Mouse (Mus musculus) liver, embryonic 14.5 days (tissue): ENCODE measurements around the gene Tnf. TPM values are rescaled to one million over a fixed set of nuclear protein-coding genes. Genes with fewer than 3 reads are reported as not detected.

ENCODE experiments used
- ATAC-seq: fragments of 200-750 bp; cut with Nextera tagmentation; 2 replicates; pipeline ENCODE4 v1.8.0; 2017; ENCODE audit warnings: moderate number of reproducible peaks, mild to moderate bottlenecking, moderate library complexity; ENCODE audit not compliant: insufficient read depth
- DNase-seq, 3 experiments: peaks; one replicate each; pipeline ENCODE4 v3.0.0-alpha.2; 2012 to 2013; ENCODE audit warnings: low read depth in 3 of 3, low spot score in 3 of 3
- H3K27ac ChIP-seq: fragments of 300-500 bp; sonication (generic); 2 replicates; pipeline ENCODE4 v1.5.1; 2014; ENCODE audit warnings: moderate library complexity, mild to moderate bottlenecking, control low read depth, inconsistent platforms
- H3K27me3 ChIP-seq: fragments of 300-500 bp; sonication (generic); 2 replicates; pipeline ENCODE4 v1.6.1; 2014; ENCODE audit warnings: mild to moderate bottlenecking, low read length, moderate library complexity; ENCODE audit not compliant: control insufficient read depth, insufficient read depth
- H3K36me3 ChIP-seq: fragments of 300-500 bp; sonication (generic); replicated peaks from 2 replicates; pipeline ENCODE4 v1.6.1; 2014; ENCODE audit warnings: low read depth; ENCODE audit not compliant: control insufficient read depth, insufficient read depth
- H3K4me1 ChIP-seq, 2 experiments: fragments of 200-500 bp in 1 of 2; fragments of 300-500 bp in 1 of 2; sonication (generic) in 1 of 2; replicated peaks; 2 replicates each; pipeline ENCODE4 v1.6.1; 2012 to 2014; ENCODE audit warnings: antibody characterized with exemption in 1 of 2, inconsistent platforms in 1 of 2, low read length in 1 of 2; ENCODE audit not compliant: control insufficient read depth in 2 of 2, insufficient read depth in 2 of 2
- H3K4me2 ChIP-seq: fragments of 300-500 bp; sonication (generic); 2 replicates; pipeline ENCODE4 v1.6.1; 2014; ENCODE audit warnings: low read depth, mild to moderate bottlenecking, control low read depth, moderate library complexity
- H3K4me3 ChIP-seq, 2 experiments: fragments of 200-500 bp in 1 of 2; fragments of 300-500 bp in 1 of 2; sonication (generic) in 1 of 2; 2 replicates each; pipeline ENCODE4 v1.5.1; 2012 to 2014; ENCODE audit warnings: low read depth in 2 of 2, low read length in 2 of 2, mild to moderate bottlenecking in 2 of 2, control low read depth in 1 of 2, inconsistent platforms in 1 of 2, moderate library complexity in 1 of 2; ENCODE audit not compliant: insufficient read depth in 1 of 2
- H3K9ac ChIP-seq: fragments of 300-500 bp; sonication (generic); replicated peaks from 2 replicates; pipeline ENCODE4 v1.6.1; 2014; ENCODE audit warnings: mild to moderate bottlenecking, control low read depth, moderate library complexity
- H3K9me3 ChIP-seq: fragments of 300-500 bp; sonication (generic); 2 replicates; pipeline ENCODE4 v1.6.1; 2016; ENCODE audit warnings: low read length, mixed read lengths; ENCODE audit not compliant: control insufficient read depth
- CTCF ChIP-seq: IDR thresholded peaks from 2 replicates; pipeline ENCODE4 v1.5.1; 2016; ENCODE audit warnings: antibody characterized with exemption, low read depth, control low read depth
- EP300 ChIP-seq: IDR thresholded peaks from 2 replicates; pipeline ENCODE4 v1.6.1; 2016; ENCODE audit warnings: antibody characterized with exemption, low read depth
- WGBS: fragments of 180-500 bp; shearing (Covaris S2); extraction: QIAGEN DNeasy Blood & Tissue Kit; methylation state at CpG from one replicate; pipeline ENCODE4 v1.1.7; 2014; ENCODE audit not compliant: insufficient replicate concordance; 5-methylcytosine and 5-hydroxymethylcytosine counted together
- polyA plus RNA-seq, 2 experiments: library from polyadenylated mRNA; depleted of rRNA in 1 of 2; stranded (reverse) in 1 of 2; unstranded in 1 of 2; fragments of >200 nt; fragmentation: Nextera tagmentation in 1 of 2; extraction: Ambion mirVana in 1 of 2; gene quantifications; 2 replicates each; pipeline versions ENCODE4 v1.2.1 to v1.2.3; 2012 to 2014

The Tnf gene
- polyA plus RNA-seq, 2 experiments: 0.43 to 0.73 TPM

DNA sequence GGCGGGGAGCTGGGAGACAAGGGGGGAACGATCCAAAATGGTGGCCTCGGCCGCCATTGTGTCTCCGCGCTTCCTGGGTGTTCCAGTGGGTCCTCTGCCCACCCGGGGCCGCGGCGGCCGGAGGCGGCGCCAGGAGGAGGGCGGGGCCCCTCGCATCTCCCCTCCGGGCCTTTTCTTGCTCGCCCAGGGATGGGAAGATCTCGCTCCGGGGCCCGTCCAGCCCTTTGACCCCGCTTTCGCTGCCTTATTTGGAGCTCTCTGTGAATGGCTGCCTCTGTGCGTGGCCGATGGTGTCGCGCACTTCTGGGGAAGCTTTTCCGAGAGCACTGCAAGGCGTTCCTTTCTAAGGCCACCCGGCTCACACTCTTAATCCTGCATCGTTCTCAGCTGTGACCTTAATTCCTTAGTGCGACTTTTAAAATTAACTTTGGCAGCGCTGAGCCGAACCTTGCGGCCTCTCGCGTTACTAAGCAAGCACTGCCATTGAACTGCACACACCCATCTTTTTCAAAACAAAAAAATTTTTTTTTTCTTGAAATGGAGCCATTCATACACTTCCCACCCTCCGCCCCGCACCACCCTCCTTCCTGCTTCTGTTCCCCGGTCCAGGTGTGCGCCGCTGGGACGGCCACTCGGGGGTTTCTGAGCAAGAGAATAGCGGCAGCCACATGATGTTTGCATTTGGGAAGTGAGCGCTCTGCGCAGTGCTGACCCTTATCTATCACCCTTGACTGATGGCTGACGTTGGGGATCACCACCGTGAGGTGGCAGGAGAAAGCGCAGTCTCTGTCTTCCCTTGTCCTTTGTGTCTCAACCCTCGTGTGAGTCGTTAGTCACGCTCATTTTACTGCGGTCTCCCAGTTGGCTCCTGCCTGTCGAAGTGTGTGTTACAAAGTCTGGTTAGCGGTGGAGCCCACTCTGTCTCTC is 40.5 kb upstream of the Tnf start:
- H3K9me3 ChIP-seq: no peaks in the 10 kb centered on the region
- H3K9ac ChIP-seq: peak overlapping the region; percentile 95
- peaks cover 43% of the 10 kb centered on the region for H3K36me3 ChIP-seq
- ATAC-seq: peak; percentile 44
- peaks cover 20 to 32% of the 10 kb centered on the region in 2 experiments for H3K4me1 ChIP-seq
- H3K27ac ChIP-seq: peak overlapping the region; percentile 83
- H3K27me3 ChIP-seq: no peaks in the 10 kb centered on the region
- peak overlapping the region; percentile 85 to 97 for H3K4me3 ChIP-seq
- H3K4me2 ChIP-seq: peak overlapping the region; percentile 97
- peak; percentile 67 for TF ChIP-seq CTCF
- TF ChIP-seq EP300: no peak
- under 1% methylated on average over 54 of the region's 55 CpGs for WGBS
- DNase-seq: peak; percentile 67 to 74 (median 67)

- under 1% methylated on average over 69 of the region's 69 CpGs for WGBS
- peak; percentile 85 to 90 (median 87) for DNase-seq
- Histone ChIP-seq H3K9me3 (no peaks in the 10 kb centered on the region), H3K27me3 (no peaks in the 10 kb centered on the region), H3K4me3 (peak within 1 kb of the TSS; percentile 85 to 97), H3K4me1 (peaks cover 20 to 32% of the 10 kb centered on the region in 2 experiments), H3K9ac (peak within 1 kb of the TSS; percentile 95), H3K36me3 (peaks cover 35% of the 10 kb centered on the region), H3K27ac (peak within 1 kb of the TSS; percentile 83), H3K4me2 (peak within 1 kb of the TSS; percentile 97)
- TF ChIP-seq EP300 (peak; percentile 57; the same call in 1 of the 2 replicates), CTCF (peak; percentile 24; the same call in 1 of the 2 replicates)
- peak; percentile 88 for ATAC-seq
Observed at GRCm38 (mm10) chr17:35241305-35242014, 39.7 kb upstream of the Tnf start, which contains the start of gene Ddx39b. TSS of gene Ddx39b (plus strand) at chr17:35241746.

- Histone ChIP-seq H3K4me3 (peak overlapping the region; percentile 58 to 85), H3K4me2 (peak overlapping the region; percentile 97), H3K27me3 (no peaks in the 10 kb centered on the region), H3K9me3 (no peaks in the 10 kb centered on the region), H3K27ac (peak overlapping the region; percentile 5; the same call in 1 of the 2 replicates), H3K36me3 (peaks cover 27% of the 10 kb centered on the region), H3K4me1 (peaks cover 20 to 32% of the 10 kb centered on the region in 2 experiments), H3K9ac (peak overlapping the region; percentile 56)
- no peak for TF ChIP-seq CTCF
- TF ChIP-seq EP300: no peak
- ATAC-seq (no peak), DNase-seq (no peak)
- 32% methylated on average over 12 of the region's 12 CpGs for WGBS
Observed at GRCm38 (mm10) chr17:35240384-35241304, 38.8 kb upstream of the Tnf start.

DNA sequence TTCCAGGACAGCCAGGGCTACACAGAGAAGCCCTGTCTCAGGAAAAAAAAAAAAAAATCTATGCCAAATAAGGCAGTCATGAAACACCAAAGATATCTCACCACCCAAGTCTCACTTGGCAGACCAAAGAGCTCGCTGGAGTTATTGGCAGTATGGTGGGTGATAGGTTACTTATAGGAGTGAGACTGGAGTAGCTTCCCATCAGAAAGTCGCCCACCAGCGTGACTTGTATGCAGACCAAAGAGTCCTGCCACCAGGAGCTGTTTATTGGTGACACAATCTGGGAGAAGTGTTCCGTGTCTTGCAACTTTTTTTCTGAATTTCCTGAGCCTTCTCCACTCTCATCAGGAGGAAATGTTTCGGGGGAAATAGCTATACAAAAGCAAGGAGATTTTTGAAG is 37.9 kb upstream of the Tnf start:
- Histone ChIP-seq H3K9ac (no peak overlapping the region), H3K4me1 (peaks cover 20 to 27% of the 10 kb centered on the region in 2 experiments), H3K27ac (no peak overlapping the region), H3K27me3 (no peaks in the 10 kb centered on the region), H3K4me2 (no peak overlapping the region), H3K4me3 (no peak overlapping the region), H3K9me3 (no peaks in the 10 kb centered on the region), H3K36me3 (peaks cover 17% of the 10 kb centered on the region)
- DNase-seq (no peak), ATAC-seq (no peak)
- 58% methylated on average over 5 of the region's 5 CpGs for WGBS
- TF ChIP-seq EP300: no peak
- no peak for TF ChIP-seq CTCF
